Comparison of ENCODE assay signal across 13 mouse cellular contexts in the genomic region with DNA sequence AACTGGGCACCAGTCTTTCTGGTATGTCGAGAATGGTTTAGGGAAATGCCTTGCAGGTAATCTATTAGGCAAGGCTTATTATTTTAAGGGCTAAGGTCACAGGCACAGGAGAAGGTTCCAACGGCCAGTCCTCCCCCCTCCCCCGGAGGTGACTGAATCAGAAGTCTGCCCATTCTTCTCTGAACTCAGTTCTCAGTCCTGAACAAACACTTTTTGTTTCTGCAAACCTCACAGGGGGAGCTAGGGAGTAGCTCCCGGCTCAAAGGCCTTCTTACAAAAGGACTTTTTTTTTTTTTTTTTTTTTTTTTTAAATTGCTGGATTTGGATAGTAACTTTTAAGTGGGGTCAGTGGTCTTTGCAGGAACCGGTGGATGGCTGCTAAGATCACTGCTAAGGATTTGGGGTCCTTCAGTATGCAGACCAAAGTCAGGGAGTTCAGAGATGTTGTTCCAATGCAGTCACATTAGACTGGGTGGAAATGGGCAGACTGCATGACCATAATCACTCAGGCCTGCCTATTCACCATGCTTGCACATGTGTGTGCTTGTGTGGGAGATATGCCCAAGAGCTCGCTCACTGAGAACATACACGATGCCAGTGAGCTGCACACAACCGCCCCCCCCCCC.
A peak's percentile ranks its signal among the peaks of the same experiment; 100 is the strongest.
DNase-seq lines count a peak whose midpoint lies in the region; ATAC-seq lines count a peak whose summit lies in the region.
"Had no signal": no experiment of that assay in that cellular context is flagged by ENCODE, and none has a peak within 500 bp of the region (broad histone marks: within the 10 kb centered on the region; RNA-seq: fewer than 3 reads in every experiment).

No protein-coding gene starts in this region.

- DNase-seq in midbrain, embryonic 10.5 days (ENCODE audit: low spot score) = no peak
- DNase-seq in embryo, embryonic 10 days (ENCODE audit: low spot score) = peak; percentile 64
- DNase-seq in yolk sac, embryonic 10.5 days (ENCODE audit: low spot score) = peak; percentile 60
- DNase-seq in left cerebral cortex, postnatal 25 days (ENCODE audit: low spot score in 2 of 2) = no peak
- no peak for DNase-seq in frontal cortex, postnatal 10 days (ENCODE audit: low spot score in 2 of 2)
- DNase-seq: thymus, postnatal 36 days had no signal

- 14% methylated on average over 8 of the region's 8 CpGs for WGBS in midbrain, embryonic 10.5 days
- 13% methylated on average over 8 of the region's 8 CpGs for WGBS in midbrain, embryonic 13.5 days
- 14% methylated on average over 8 of the region's 8 CpGs for WGBS in forebrain, embryonic 13.5 days

- H3K9ac ChIP-seq in midbrain, embryonic 13.5 days (replicated peaks) = no peak overlapping the region
- no peak overlapping the region for H3K9ac ChIP-seq in forebrain, embryonic 13.5 days
- H3K9ac ChIP-seq: embryonic facial prominence, embryonic 12.5 days; lung, embryonic 15.5 days had no signal

- no peak for ATAC-seq in midbrain, embryonic 13.5 days
- no peak for ATAC-seq in forebrain, embryonic 13.5 days

- H3K36me3 ChIP-seq in midbrain, embryonic 10.5 days = no peaks in the 10 kb centered on the region
- no peaks in the 10 kb centered on the region for H3K36me3 ChIP-seq in midbrain, embryonic 13.5 days
- no peaks in the 10 kb centered on the region for H3K36me3 ChIP-seq in forebrain, embryonic 13.5 days (ENCODE audit: poor library complexity, severe bottlenecking)
- H3K36me3 ChIP-seq: embryonic facial prominence, embryonic 12.5 days; G1E; limb, embryonic 12.5 days; lung, embryonic 15.5 days had no signal

- H3K4me2 ChIP-seq in midbrain, embryonic 13.5 days (replicated peaks) = no peak overlapping the region
- H3K4me2 ChIP-seq in forebrain, embryonic 13.5 days = peak overlapping the region; percentile 62
- H3K4me2 ChIP-seq: heart, embryonic 11.5 days; lung, embryonic 15.5 days had no signal

- no peak overlapping the region for H3K4me3 ChIP-seq in midbrain, embryonic 10.5 days
- H3K4me3 ChIP-seq in midbrain, embryonic 13.5 days (replicated peaks) = no peak overlapping the region
- H3K4me3 ChIP-seq in forebrain, embryonic 13.5 days = no peak overlapping the region
- H3K4me3 ChIP-seq: lung, embryonic 15.5 days had no signal

- intact Hi-C loops in left cerebral cortex, postnatal 25 days (cut with DNase I) = loop anchor here (5.0 to 10.0 kb wide), 2 partner anchors 172 to 1525 kb away; a partner anchor contains a TSS

- no peaks in the 10 kb centered on the region for H3K9me3 ChIP-seq in midbrain, embryonic 10.5 days (replicated peaks)
- no peaks in the 10 kb centered on the region for H3K9me3 ChIP-seq in midbrain, embryonic 13.5 days
- H3K9me3 ChIP-seq in forebrain, embryonic 13.5 days (replicated peaks) = no peaks in the 10 kb centered on the region
- H3K9me3 ChIP-seq: embryonic facial prominence, embryonic 12.5 days; limb, embryonic 12.5 days; lung, embryonic 15.5 days had no signal

- H3K27me3 ChIP-seq in midbrain, embryonic 10.5 days (ENCODE audit: low read depth, poor library complexity, severe bottlenecking) = peaks cover 74% of the 10 kb centered on the region
- peaks cover 8% of the 10 kb centered on the region for H3K27me3 ChIP-seq in midbrain, embryonic 13.5 days
- H3K27me3 ChIP-seq in forebrain, embryonic 13.5 days = peaks cover 19% of the 10 kb centered on the region

- H3K4me1 ChIP-seq in midbrain, embryonic 10.5 days = peaks cover 84% of the 10 kb centered on the region
- H3K4me1 ChIP-seq in midbrain, embryonic 13.5 days (replicated peaks) = peaks cover 66% of the 10 kb centered on the region
- H3K4me1 ChIP-seq in forebrain, embryonic 13.5 days = peaks cover 68% of the 10 kb centered on the region

- peak overlapping the region; percentile 57 for H3K27ac ChIP-seq in midbrain, embryonic 10.5 days (replicated peaks)
- H3K27ac ChIP-seq in midbrain, embryonic 13.5 days = no peak overlapping the region
- H3K27ac ChIP-seq in forebrain, embryonic 13.5 days = peak overlapping the region; percentile 31; the same call in 1 of the 2 replicates
- H3K27ac ChIP-seq: embryonic facial prominence, embryonic 12.5 days; limb, embryonic 12.5 days; lung, embryonic 15.5 days had no signal

Comparison
In these comparisons a context has a peak if more than half of its experiments do, and no peak if none do; other contexts are left out.
1. DNase-seq: peak in embryo, embryonic 10 days (single experiment) and yolk sac, embryonic 10.5 days (single experiment); none in midbrain, embryonic 10.5 days (single experiment), left cerebral cortex, postnatal 25 days (0 of 2) and frontal cortex, postnatal 10 days (0 of 2).